Mouse (Mus musculus) ES-E14 (cell line): ENCODE results near the gene Chmp6.

ENCODE experiments used
- HCFC1 ChIP-seq: IDR thresholded peaks from 2 replicates; pipeline ENCODE4 v1.6.1; 2012; ENCODE audit warnings: low read length, inconsistent platforms, borderline replicate concordance; ENCODE audit not compliant: insufficient read depth
- MAFK ChIP-seq: IDR thresholded peaks from 2 replicates; pipeline ENCODE4 v1.6.1; 2014; ENCODE audit warnings: mild to moderate bottlenecking, low read depth, low read length, inconsistent platforms; ENCODE audit not compliant: insufficient read depth
- ZC3H11A ChIP-seq: IDR thresholded peaks from 2 replicates; pipeline ENCODE4 v1.6.1; 2012; ENCODE audit warnings: low read depth, mild to moderate bottlenecking, inconsistent platforms, low read length, borderline replicate concordance

- TF ChIP-seq ZC3H11A (no peak), MAFK (no peak), HCFC1 (no peak)
These were observed 29.6 kb downstream of the Chmp6 start, which contains the start of gene Baiap2 for GRCm38 (mm10) chr11:119942727-119943427.
